ENCODE assay signal across 8 mouse cellular contexts in the genomic region with DNA sequence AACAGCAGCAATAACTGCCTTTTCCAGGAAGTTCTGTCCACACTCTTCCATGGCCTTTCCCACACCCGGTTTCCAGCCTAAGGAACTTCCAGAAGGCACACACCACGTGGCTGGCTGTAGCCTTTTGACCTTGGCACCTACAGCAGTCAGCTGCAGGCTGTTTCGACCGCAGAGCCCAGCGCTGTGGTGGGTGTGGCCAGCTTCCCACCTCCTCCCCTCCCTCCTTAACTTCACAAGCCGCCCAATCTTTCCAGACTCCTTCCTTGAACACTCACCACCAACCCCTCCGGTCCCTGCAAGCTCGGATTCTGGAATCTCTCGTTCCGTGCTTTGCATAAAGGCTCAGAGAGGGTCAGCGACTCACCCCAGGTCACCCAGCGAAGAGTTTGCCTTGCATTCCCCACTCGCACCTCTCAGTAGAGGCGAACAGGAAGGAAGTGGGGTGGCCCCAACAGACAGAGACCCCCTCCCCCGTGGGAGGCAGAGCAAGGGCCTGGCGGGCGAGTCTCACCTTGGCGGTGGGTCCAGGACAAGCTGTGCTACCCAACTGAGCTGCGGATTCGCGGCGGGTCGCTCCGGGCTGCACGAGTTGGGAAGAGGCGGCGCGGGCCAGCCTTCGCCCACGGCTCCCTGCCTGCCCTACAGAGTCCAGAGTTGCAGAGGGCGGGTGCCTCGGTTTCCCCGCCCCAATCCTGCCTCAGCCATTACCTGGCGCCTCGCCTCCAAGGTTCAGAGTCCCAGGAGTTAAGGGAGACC. TPM values are rescaled to one million over a fixed set of nuclear protein-coding genes. Genes with fewer than 3 reads are reported as not detected.
DNase-seq lines count a peak whose midpoint lies in the region; ATAC-seq and TF ChIP-seq lines count a peak whose summit lies in the region.

No protein-coding gene starts in this region.

- 0 out of 2 replicates have a peak overlapping the region, but pooled peaks have one; percentile 3 for H3K27ac ChIP-seq in ES-E14 (ENCODE audit: insufficient read depth, low read depth, low read length, poor library complexity, severe bottlenecking)
- no peak overlapping the region for H3K27ac ChIP-seq in heart, embryonic 11.5 days (ENCODE audit: low read depth, low read length)
- no peak overlapping the region for H3K27ac ChIP-seq in lung, embryonic 16.5 days (ENCODE audit: low read length)

- no peaks in the 10 kb centered on the region; the same call in none of the 2 replicates for H3K27me3 ChIP-seq in heart, embryonic 11.5 days (ENCODE audit: control insufficient read depth, insufficient read depth, low read length)
- H3K27me3 ChIP-seq in lung, embryonic 16.5 days (ENCODE audit: control insufficient read depth, insufficient read depth, low read depth, low read length): no peaks in the 10 kb centered on the region

- no peaks in the 10 kb centered on the region for H3K36me3 ChIP-seq in ES-E14 (ENCODE audit: control insufficient read depth, insufficient read depth, low read length, poor library complexity, severe bottlenecking)
- H3K36me3 ChIP-seq in heart, embryonic 11.5 days (ENCODE audit: control insufficient read depth, insufficient read depth, low read length): no peaks in the 10 kb centered on the region
- H3K36me3 ChIP-seq in lung, embryonic 16.5 days (ENCODE audit: control insufficient read depth, insufficient read depth, low read length): no peaks in the 10 kb centered on the region

- H3K4me1 ChIP-seq in ES-E14 (ENCODE audit: control insufficient read depth in 2 of 2, insufficient read depth in 2 of 2, low read length in 2 of 2, poor library complexity in 1 of 2): peaks cover 3 to 22% of the 10 kb centered on the region in 2 experiments; a peak in 3 of 4 replicates
- H3K4me1 ChIP-seq in heart, embryonic 11.5 days (ENCODE audit: control insufficient read depth, insufficient read depth, low read length): peaks cover 9% of the 10 kb centered on the region
- peaks cover 10% of the 10 kb centered on the region; the same call in 1 of the 2 replicates for H3K4me1 ChIP-seq in lung, embryonic 16.5 days (replicated peaks; ENCODE audit: control insufficient read depth, insufficient read depth, low read length)

- 2% methylated on average over 35 of the region's 35 CpGs for WGBS in heart, embryonic 11.5 days (ENCODE audit: insufficient replicate concordance)
- 1% methylated on average over 35 of the region's 35 CpGs for WGBS in lung, embryonic 16.5 days

- H3K9me3 ChIP-seq in ES-E14 (ENCODE audit: control insufficient read depth, insufficient read depth, low read depth, low read length): no peaks in the 10 kb centered on the region
- no peaks in the 10 kb centered on the region for H3K9me3 ChIP-seq in heart, embryonic 11.5 days (replicated peaks; ENCODE audit: control insufficient read depth, low read length)
- no peaks in the 10 kb centered on the region for H3K9me3 ChIP-seq in lung, embryonic 16.5 days (ENCODE audit: control insufficient read depth, low read length)

- in situ Hi-C loops in ES-E14 (cut with MboI; ENCODE audit: low sequenced_read_pairs in 2 of 2, unreplicated experiment in 2 of 2): no loop called here

- DNase-seq in ES-E14 (ENCODE audit: low read depth, low spot score): peak; percentile 73
- peak; percentile 45 for DNase-seq in c-Kit-positive CD71-positive TER-119-positive erythroid progenitor cells, embryonic 14.5 days (ENCODE audit: low spot score)
- peak; percentile 77 for DNase-seq in kidney, adult 9 months
- DNase-seq in ovary, postnatal 36 days (ENCODE audit: low spot score): peak; percentile 43
- DNase-seq in layer of hippocampus, postnatal 14 days (ENCODE audit: low spot score in 2 of 2): no peak
- DNase-seq in cerebellum, adult 9-11 months: no peak

- H3K9ac ChIP-seq in ES-E14 (ENCODE audit: insufficient read depth, low read depth, low read length, poor library complexity, severe bottlenecking): peak overlapping the region; percentile 67
- H3K9ac ChIP-seq in heart, embryonic 11.5 days (ENCODE audit: low read depth, low read length): peak overlapping the region; percentile 69
- H3K9ac ChIP-seq in lung, embryonic 16.5 days (ENCODE audit: low read length): peak overlapping the region; percentile 63

- peak overlapping the region; percentile 87 for H3K4me2 ChIP-seq in heart, embryonic 11.5 days
- H3K4me2 ChIP-seq in lung, embryonic 16.5 days (ENCODE audit: low read depth, low read length): peak overlapping the region; percentile 72

- peak overlapping the region; percentile 66 to 77 for H3K4me3 ChIP-seq in ES-E14 (ENCODE audit: insufficient read depth in 1 of 2, low read depth in 1 of 2, low read length in 2 of 2, poor library complexity in 1 of 2, severe bottlenecking in 1 of 2)
- H3K4me3 ChIP-seq in heart, embryonic 11.5 days (ENCODE audit: low read depth, low read length): peak overlapping the region; percentile 45
- peak overlapping the region; percentile 44 for H3K4me3 ChIP-seq in lung, embryonic 16.5 days (ENCODE audit: low read length)

- 0 out of 2 replicates have a peak, but pooled peaks have one; percentile 24 for ATAC-seq in heart, embryonic 11.5 days (replicated peaks; ENCODE audit: insufficient number of reproducible peaks, low FRiP score, low TSS enrichment)
- peak; percentile 77 for ATAC-seq in lung, embryonic 16.5 days (ENCODE audit: low read depth)

TF ChIP-seq in ES-E14, 5 proteins besides CTCF, POLR2A, EP300 and RAD21:
- TF ChIP-seq ZNF384 (IDR thresholded peaks at IDR 0.05; ENCODE audit: low read depth, low read length): no peak

RNA-seq across cellular contexts. Expression of a gene that starts 4.1 kb away (rescaled TPM):
- total RNA-seq in ES-E14 (2012; rRNA removed): 14.6 and 17.3 TPM in 2 replicates
- polyA plus RNA-seq in heart, embryonic 11.5 days (2014; fragmentation: Nextera tagmentation; extraction: Ambion mirVana): 51.6 and 68.9 TPM in 2 replicates
- polyA plus RNA-seq in lung, embryonic 16.5 days (2015; fragmentation: Nextera tagmentation; extraction: Ambion mirVana): 8.2 and 10.2 TPM in 2 replicates
- under 1 TPM; 0.44 to 0.86 TPM for total RNA-seq in layer of hippocampus, postnatal 14 days (2021)

RNA-seq across cellular contexts. Expression of a gene that starts 14.4 kb away (rescaled TPM):
- 72.0 and 85.3 TPM in 2 replicates for total RNA-seq in ES-E14 (2012; rRNA removed)
- 132 and 134 TPM in 2 replicates for polyA plus RNA-seq in heart, embryonic 11.5 days (2014; fragmentation: Nextera tagmentation; extraction: Ambion mirVana)
- polyA plus RNA-seq in lung, embryonic 16.5 days (2015; fragmentation: Nextera tagmentation; extraction: Ambion mirVana): 197 and 231 TPM in 2 replicates
- 10 to 100 TPM; 57.0 to 58.0 TPM for total RNA-seq in layer of hippocampus, postnatal 14 days (2021)

RNA-seq across cellular contexts. Expression of a gene that starts 25.2 kb away (rescaled TPM):
- total RNA-seq in ES-E14 (2012; rRNA removed): 27.3 and 34.7 TPM in 2 replicates
- 47.0 and 47.8 TPM in 2 replicates for polyA plus RNA-seq in heart, embryonic 11.5 days (2014; fragmentation: Nextera tagmentation; extraction: Ambion mirVana)
- 84.6 and 85.1 TPM in 2 replicates for polyA plus RNA-seq in lung, embryonic 16.5 days (2015; fragmentation: Nextera tagmentation; extraction: Ambion mirVana)
- 10 to 100 TPM; 49.1 to 51.0 TPM for total RNA-seq in layer of hippocampus, postnatal 14 days (2021)

RNA-seq across cellular contexts. Expression of a gene that starts 32.4 kb away (rescaled TPM):
- 14.0 and 25.6 TPM in 2 replicates for total RNA-seq in ES-E14 (2012; rRNA removed)
- polyA plus RNA-seq in heart, embryonic 11.5 days (2014; fragmentation: Nextera tagmentation; extraction: Ambion mirVana): 388 and 445 TPM in 2 replicates
- polyA plus RNA-seq in lung, embryonic 16.5 days (2015; fragmentation: Nextera tagmentation; extraction: Ambion mirVana): 44.6 and 49.5 TPM in 2 replicates
- total RNA-seq in layer of hippocampus, postnatal 14 days (2021): 1 to 10 TPM in 1 of 2 experiments, under 1 TPM in 1; 0.45 to 1.4 TPM

RNA-seq across cellular contexts. Expression of a gene that starts 46.2 kb away (rescaled TPM):
- 37.5 and 38.2 TPM in 2 replicates for total RNA-seq in ES-E14 (2012; rRNA removed)
- 48.4 and 50.6 TPM in 2 replicates for polyA plus RNA-seq in heart, embryonic 11.5 days (2014; fragmentation: Nextera tagmentation; extraction: Ambion mirVana)
- polyA plus RNA-seq in lung, embryonic 16.5 days (2015; fragmentation: Nextera tagmentation; extraction: Ambion mirVana): 28.9 and 31.9 TPM in 2 replicates
- 10 to 100 TPM; 42.4 to 45.7 TPM for total RNA-seq in layer of hippocampus, postnatal 14 days (2021)

Comparison
In these comparisons a context has a peak if more than half of its experiments do, and no peak if none do; other contexts are left out.
1. DNase-seq: peak in ES-E14 (single experiment), c-Kit-positive CD71-positive TER-119-positive erythroid progenitor cells, embryonic 14.5 days (single experiment), kidney, adult 9 months (single experiment) and ovary, postnatal 36 days (single experiment); none in layer of hippocampus, postnatal 14 days (0 of 2) and cerebellum, adult 9-11 months (single experiment).
2. Peak in every context shown above with its lines, with median percentiles within 50 percentile points of each other: H3K4me3 ChIP-seq and H3K9ac ChIP-seq.